Mouse (Mus musculus) liver, embryonic 14.5 days (tissue): ENCODE results near the gene Mex3a. TPM values are rescaled to one million over a fixed set of nuclear protein-coding genes. Genes with fewer than 3 reads are reported as not detected.

Experiments used
- ATAC-seq: fragments of 200-750 bp; cut with Nextera tagmentation; 2 replicates; pipeline ENCODE4 v1.8.0; 2017; ENCODE audit warnings: moderate number of reproducible peaks, mild to moderate bottlenecking, moderate library complexity; ENCODE audit not compliant: insufficient read depth
- DNase-seq, 3 experiments: peaks; one replicate each; pipeline ENCODE4 v3.0.0-alpha.2; 2012 to 2013; ENCODE audit warnings: low read depth in 3 of 3, low spot score in 3 of 3
- H3K27ac ChIP-seq: fragments of 300-500 bp; sonication (generic); 2 replicates; pipeline ENCODE4 v1.5.1; 2014; ENCODE audit warnings: moderate library complexity, mild to moderate bottlenecking, control low read depth, inconsistent platforms
- H3K27me3 ChIP-seq: fragments of 300-500 bp; sonication (generic); 2 replicates; pipeline ENCODE4 v1.6.1; 2014; ENCODE audit warnings: mild to moderate bottlenecking, low read length, moderate library complexity; ENCODE audit not compliant: control insufficient read depth, insufficient read depth
- H3K36me3 ChIP-seq: fragments of 300-500 bp; sonication (generic); replicated peaks from 2 replicates; pipeline ENCODE4 v1.6.1; 2014; ENCODE audit warnings: low read depth; ENCODE audit not compliant: control insufficient read depth, insufficient read depth
- H3K4me1 ChIP-seq, 2 experiments: fragments of 200-500 bp in 1 of 2; fragments of 300-500 bp in 1 of 2; sonication (generic) in 1 of 2; replicated peaks; 2 replicates each; pipeline ENCODE4 v1.6.1; 2012 to 2014; ENCODE audit warnings: antibody characterized with exemption in 1 of 2, inconsistent platforms in 1 of 2, low read length in 1 of 2; ENCODE audit not compliant: control insufficient read depth in 2 of 2, insufficient read depth in 2 of 2
- H3K4me2 ChIP-seq: fragments of 300-500 bp; sonication (generic); 2 replicates; pipeline ENCODE4 v1.6.1; 2014; ENCODE audit warnings: low read depth, mild to moderate bottlenecking, control low read depth, moderate library complexity
- H3K4me3 ChIP-seq, 2 experiments: fragments of 200-500 bp in 1 of 2; fragments of 300-500 bp in 1 of 2; sonication (generic) in 1 of 2; 2 replicates each; pipeline ENCODE4 v1.5.1; 2012 to 2014; ENCODE audit warnings: low read depth in 2 of 2, low read length in 2 of 2, mild to moderate bottlenecking in 2 of 2, control low read depth in 1 of 2, inconsistent platforms in 1 of 2, moderate library complexity in 1 of 2; ENCODE audit not compliant: insufficient read depth in 1 of 2
- H3K9ac ChIP-seq: fragments of 300-500 bp; sonication (generic); replicated peaks from 2 replicates; pipeline ENCODE4 v1.6.1; 2014; ENCODE audit warnings: mild to moderate bottlenecking, control low read depth, moderate library complexity
- H3K9me3 ChIP-seq: fragments of 300-500 bp; sonication (generic); 2 replicates; pipeline ENCODE4 v1.6.1; 2016; ENCODE audit warnings: low read length, mixed read lengths; ENCODE audit not compliant: control insufficient read depth
- CTCF ChIP-seq: IDR thresholded peaks from 2 replicates; pipeline ENCODE4 v1.5.1; 2016; ENCODE audit warnings: antibody characterized with exemption, low read depth, control low read depth
- EP300 ChIP-seq: IDR thresholded peaks from 2 replicates; pipeline ENCODE4 v1.6.1; 2016; ENCODE audit warnings: antibody characterized with exemption, low read depth
- WGBS: fragments of 180-500 bp; shearing (Covaris S2); extraction: QIAGEN DNeasy Blood & Tissue Kit; methylation state at CpG from one replicate; pipeline ENCODE4 v1.1.7; 2014; ENCODE audit not compliant: insufficient replicate concordance; 5-methylcytosine and 5-hydroxymethylcytosine counted together
- polyA plus RNA-seq, 2 experiments: library from polyadenylated mRNA; depleted of rRNA in 1 of 2; stranded (reverse) in 1 of 2; unstranded in 1 of 2; fragments of >200 nt; fragmentation: Nextera tagmentation in 1 of 2; extraction: Ambion mirVana in 1 of 2; gene quantifications; 2 replicates each; pipeline versions ENCODE4 v1.2.1 to v1.2.3; 2012 to 2014

Gene Mex3a
- polyA plus RNA-seq, 2 experiments = 0.74 to 1.1 TPM

- Histone ChIP-seq H3K27me3 (peaks cover 6% of the 10 kb centered on the region), H3K4me1 (peaks cover 7 to 14% of the 10 kb centered on the region in 2 experiments; a peak in 3 of 4 replicates), H3K27ac (no peak overlapping the region), H3K4me3 (peak overlapping the region; percentile 77 to 92), H3K4me2 (peak overlapping the region; percentile 99), H3K9me3 (no peaks in the 10 kb centered on the region), H3K9ac (peak overlapping the region; percentile 64), H3K36me3 (no peaks in the 10 kb centered on the region)
- WGBS = under 1% methylated on average over 54 of the region's 63 CpGs
- no peak for TF ChIP-seq CTCF
- TF ChIP-seq EP300 = no peak
- DNase-seq = peak in 2 of 3 experiments; percentile 50 to 56
- ATAC-seq = peak; percentile 62
These were observed 572 bp upstream of the Mex3a start for GRCm38 (mm10) chr3:88531348-88532298.

DNA sequence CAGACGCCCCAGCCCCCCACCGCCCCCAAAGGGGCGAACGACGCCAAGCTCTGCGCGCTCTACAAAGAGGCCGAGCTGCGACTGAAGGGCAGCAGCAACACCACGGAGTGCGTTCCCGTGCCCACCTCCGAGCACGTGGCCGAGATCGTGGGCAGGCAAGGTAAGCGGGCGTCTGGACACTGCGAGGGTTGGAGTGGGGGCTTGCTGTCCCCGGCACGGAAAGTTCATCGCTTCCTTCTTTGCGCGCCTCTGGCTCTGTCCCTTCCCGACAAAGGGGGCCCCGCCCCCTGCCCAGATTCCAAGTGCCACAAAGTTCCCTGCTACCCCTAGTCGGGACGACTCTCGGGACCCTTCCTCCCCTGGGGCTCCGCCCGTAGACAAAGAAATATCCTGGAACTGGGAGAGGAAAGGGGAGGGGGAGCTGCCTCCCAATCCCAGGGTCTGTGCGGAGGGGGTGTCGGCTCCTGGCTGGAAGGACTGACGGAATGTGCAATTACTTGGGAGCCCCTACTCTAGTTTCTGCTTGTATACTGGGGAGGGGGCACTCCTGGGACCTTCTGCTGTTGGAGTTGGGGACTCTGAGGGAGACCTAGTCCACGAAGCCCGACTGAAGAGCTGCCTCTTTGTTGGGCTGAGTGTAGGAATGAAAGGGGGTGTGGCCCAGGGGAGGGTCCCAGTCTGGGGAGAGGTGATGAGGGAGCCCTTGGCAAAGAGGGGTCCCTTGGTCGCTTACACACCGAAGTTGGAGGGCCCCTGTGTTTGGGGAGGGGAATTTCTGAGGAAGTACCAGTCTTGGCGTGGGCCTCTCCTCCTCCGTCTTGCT, 705 bp downstream of the Mex3a start:
- H3K27me3 ChIP-seq = peaks cover 6% of the 10 kb centered on the region
- H3K4me3 ChIP-seq = peak overlapping the region; percentile 66 to 77
- no peak for ATAC-seq
- peaks cover 7 to 17% of the 10 kb centered on the region in 2 experiments for H3K4me1 ChIP-seq
- TF ChIP-seq CTCF (no peak), EP300 (no peak)
- H3K4me2 ChIP-seq = peak overlapping the region; percentile 99
- no peak for DNase-seq
- H3K27ac ChIP-seq = no peak overlapping the region
- H3K9me3 ChIP-seq = no peaks in the 10 kb centered on the region
- 3% methylated on average over 39 of the region's 40 CpGs for WGBS
- peak overlapping the region; percentile 64 for H3K9ac ChIP-seq
- no peaks in the 10 kb centered on the region for H3K36me3 ChIP-seq

GRCm38 (mm10) chr3:88533706-88534105, 1.5 kb downstream of the Mex3a start:
- H3K4me1 ChIP-seq = peaks cover 7 to 17% of the 10 kb centered on the region in 2 experiments
- H3K27ac ChIP-seq = no peak overlapping the region
- DNase-seq (no peak), ATAC-seq (no peak)
- peak overlapping the region in 1 of 2 experiments; percentile 66; a peak in 2 of 4 replicates for H3K4me3 ChIP-seq
- no peak overlapping the region for H3K9ac ChIP-seq
- peaks cover 6% of the 10 kb centered on the region for H3K27me3 ChIP-seq
- H3K9me3 ChIP-seq = no peaks in the 10 kb centered on the region
- 12% methylated on average over 5 of the region's 5 CpGs for WGBS
- peak overlapping the region; percentile 99 for H3K4me2 ChIP-seq
- TF ChIP-seq CTCF (no peak), EP300 (no peak)
- H3K36me3 ChIP-seq = no peaks in the 10 kb centered on the region

GRCm38 (mm10) chr3:88535005-88535404, 2.8 kb downstream of the Mex3a start:
- Histone ChIP-seq H3K36me3 (no peaks in the 10 kb centered on the region), H3K4me3 (no peak overlapping the region)
- ATAC-seq = no peak

More at GRCm38 (mm10) chr3:88535005-88535404, 2.8 kb downstream of the Mex3a start:
- no peaks in the 10 kb centered on the region for H3K9me3 ChIP-seq
- H3K9ac ChIP-seq = no peak overlapping the region
- H3K4me1 ChIP-seq = peaks cover 7 to 11% of the 10 kb centered on the region in 2 experiments
- H3K27me3 ChIP-seq = peaks cover 6% of the 10 kb centered on the region
- H3K4me2 ChIP-seq = no peak overlapping the region
- no peak for DNase-seq
- no peak overlapping the region for H3K27ac ChIP-seq
- WGBS = 47% methylated on average over 3 of the region's 3 CpGs
- TF ChIP-seq EP300 = no peak
